Comparison of ENCODE assay signal across 15 mouse cellular contexts in genomic region chr6:31115566-31115965, GRCm38 (mm10).
DNase-seq lines count a peak whose midpoint lies in the region; ATAC-seq and TF ChIP-seq lines count a peak whose summit lies in the region.
"Had no signal": no experiment of that assay in that cellular context is flagged by ENCODE, and none has a peak within 500 bp of the region (broad histone marks: within the 10 kb centered on the region; RNA-seq: fewer than 3 reads in every experiment).

No protein-coding gene starts in this region.

- H3K4me3 ChIP-seq in heart, embryonic 13.5 days: no peak overlapping the region
- H3K4me3 ChIP-seq in lung, postnatal 0 days (ENCODE audit: low read depth, low read length): no peak overlapping the region
- H3K4me3 ChIP-seq in cortical plate, adult 2 months (ENCODE audit: insufficient read depth, low read length): no peak overlapping the region
- no peak overlapping the region for H3K4me3 ChIP-seq in myocyte
- H3K4me3 ChIP-seq: embryonic facial prominence, embryonic 12.5 days; hindbrain, embryonic 12.5 days; neural tube, embryonic 15.5 days had no signal

- TF ChIP-seq POLR2A in cortical plate, adult 2 months (IDR thresholded peaks at IDR 0.05; ENCODE audit: extremely low read depth, insufficient read depth, low read length): no peak
- no peak for TF ChIP-seq POLR2A in myocyte (IDR thresholded peaks at IDR 0.05; ENCODE audit: insufficient read length, low read depth)

- no peak overlapping the region for H3ac ChIP-seq in myocyte (ENCODE audit: control insufficient read depth, insufficient read length)

- no peak for TF ChIP-seq EP300 in lung, postnatal 0 days (IDR thresholded peaks at IDR 0.05)

- DNase-seq in heart, postnatal 4 days: no peak
- DNase-seq in lung, postnatal 0 days (ENCODE audit: low spot score): no peak
- no peak for DNase-seq in lung, postnatal 25 days (ENCODE audit: low spot score)
- no peak for DNase-seq in urinary bladder, adult 2 months (ENCODE audit: low spot score)
- no peak for DNase-seq in thymus, postnatal 25 days
- DNase-seq: adrenal gland, adult 8-10 months; cerebellum, postnatal 14 days; right cerebral cortex, postnatal 25 days; thymus, postnatal 14 days had no signal

- no peak for ATAC-seq in heart, embryonic 13.5 days (ENCODE audit: extremely low read depth, insufficient number of reproducible peaks, low FRiP score, low TSS enrichment)
- no peak for ATAC-seq in lung, postnatal 0 days

- 57% methylated on average over 4 of the region's 4 CpGs for WGBS in heart, embryonic 13.5 days
- 68% methylated on average over 4 of the region's 4 CpGs for WGBS in lung, postnatal 0 days

- H3K79me2 ChIP-seq in myocyte (ENCODE audit: control insufficient read depth, insufficient read depth): peaks cover 100% of the 10 kb centered on the region

- no peaks in the 10 kb centered on the region for H3K36me3 ChIP-seq in heart, embryonic 13.5 days
- no peaks in the 10 kb centered on the region for H3K36me3 ChIP-seq in lung, postnatal 0 days (ENCODE audit: insufficient read depth, low read length)
- peaks cover 11% of the 10 kb centered on the region for H3K36me3 ChIP-seq in myocyte (ENCODE audit: control insufficient read depth, insufficient read depth)
- H3K36me3 ChIP-seq: embryonic facial prominence, embryonic 12.5 days; hindbrain, embryonic 12.5 days; neural tube, embryonic 15.5 days had no signal

- H3K27ac ChIP-seq in heart, embryonic 13.5 days (replicated peaks): 0 out of 2 replicates have a peak overlapping the region, but pooled peaks have one; percentile 20
- H3K27ac ChIP-seq in lung, postnatal 0 days (ENCODE audit: low read length): peak overlapping the region; percentile 32; the same call in 1 of the 2 replicates
- H3K27ac ChIP-seq in cortical plate, adult 2 months (ENCODE audit: insufficient read depth, low read length): peak overlapping the region; percentile 57
- H3K27ac ChIP-seq: embryonic facial prominence, embryonic 12.5 days; hindbrain, embryonic 12.5 days; neural tube, embryonic 15.5 days had no signal

- H3K4me2 ChIP-seq in heart, embryonic 13.5 days: peak overlapping the region; percentile 47
- H3K4me2 ChIP-seq in lung, postnatal 0 days (replicated peaks; ENCODE audit: low read depth, low read length): peak overlapping the region; percentile 51; the same call in 1 of the 2 replicates
- H3K4me2 ChIP-seq in myocyte (ENCODE audit: low read depth): peak overlapping the region; percentile 66
- H3K4me2 ChIP-seq: embryonic facial prominence, embryonic 12.5 days; hindbrain, embryonic 12.5 days; neural tube, embryonic 15.5 days had no signal

- TF ChIP-seq CTCF in lung, postnatal 0 days (IDR thresholded peaks at IDR 0.05): no peak
- TF ChIP-seq CTCF in cortical plate, adult 2 months (IDR thresholded peaks at IDR 0.05; ENCODE audit: extremely low read depth, insufficient read depth, low read length): no peak

- no peaks in the 10 kb centered on the region for H3K27me3 ChIP-seq in heart, embryonic 13.5 days (replicated peaks)
- no peaks in the 10 kb centered on the region for H3K27me3 ChIP-seq in lung, postnatal 0 days (replicated peaks; ENCODE audit: insufficient read depth, low read length)
- H3K27me3 ChIP-seq in myocyte (ENCODE audit: control insufficient read depth, insufficient read depth, insufficient read length): no peaks in the 10 kb centered on the region
- H3K27me3 ChIP-seq: embryonic facial prominence, embryonic 12.5 days; hindbrain, embryonic 12.5 days; neural tube, embryonic 15.5 days had no signal

- H3K9ac ChIP-seq in heart, embryonic 13.5 days: peak overlapping the region; percentile 42; the same call in 1 of the 2 replicates
- no peak overlapping the region for H3K9ac ChIP-seq in lung, postnatal 0 days (replicated peaks; ENCODE audit: low read depth)
- H3K9ac ChIP-seq: embryonic facial prominence, embryonic 12.5 days; hindbrain, embryonic 12.5 days; neural tube, embryonic 15.5 days had no signal

- peaks cover 48% of the 10 kb centered on the region for H3K4me1 ChIP-seq in heart, embryonic 13.5 days
- peaks cover 29% of the 10 kb centered on the region; the same call in 1 of the 2 replicates for H3K4me1 ChIP-seq in lung, postnatal 0 days (ENCODE audit: insufficient read depth, low read depth, low read length)
- peaks cover 43% of the 10 kb centered on the region for H3K4me1 ChIP-seq in cortical plate, adult 2 months (ENCODE audit: control insufficient read depth, insufficient read depth, low read length)
- H3K4me1 ChIP-seq: embryonic facial prominence, embryonic 12.5 days had no signal

- no peaks in the 10 kb centered on the region for H3K9me3 ChIP-seq in heart, embryonic 13.5 days
- H3K9me3 ChIP-seq in lung, postnatal 0 days (ENCODE audit: low read length): no peaks in the 10 kb centered on the region
- H3K9me3 ChIP-seq: embryonic facial prominence, embryonic 12.5 days; hindbrain, embryonic 12.5 days; neural tube, embryonic 15.5 days had no signal

TF ChIP-seq in myocyte, 11 proteins besides CTCF, POLR2A, EP300 and RAD21:
- TF ChIP-seq MYOD1 (IDR thresholded peaks at IDR 0.05; ENCODE audit: control insufficient read depth in 1 of 3, insufficient read length in 2 of 3, low read depth in 2 of 3) (no peak), E2F4 (IDR thresholded peaks at IDR 0.05; ENCODE audit: insufficient read depth) (no peak), CEBPB (IDR thresholded peaks at IDR 0.05; ENCODE audit: insufficient read depth, poor library complexity, severe bottlenecking) (no peak), POLR2AphosphoS2 (IDR thresholded peaks at IDR 0.05; ENCODE audit: insufficient read length, low read depth) (no peak), TCF3 (IDR thresholded peaks at IDR 0.05; ENCODE audit: insufficient read length, low read depth) (no peak), MYOG (IDR thresholded peaks at IDR 0.05; ENCODE audit: control insufficient read depth in 1 of 3, insufficient read depth in 1 of 3, insufficient read length in 2 of 3, low read depth in 2 of 3) (no peak), SRF (IDR thresholded peaks at IDR 0.05; ENCODE audit: control insufficient read depth, insufficient read length, low read depth) (no peak), USF1 (IDR thresholded peaks at IDR 0.05; ENCODE audit: low read depth) (no peak), MAX (IDR thresholded peaks at IDR 0.05; ENCODE audit: low read depth) (no peak)
